Mouse (Mus musculus) ES-E14 (cell line): Measurements from ENCODE around the gene St7. TPM values are rescaled to one million over a fixed set of nuclear protein-coding genes. Genes with fewer than 3 reads are reported as not detected.

ENCODE experiments used
- DNase-seq: peaks from one replicate; pipeline ENCODE4 v3.0.0-alpha.2; 2013; ENCODE audit warnings: low read depth, low spot score
- H3K27ac ChIP-seq: 2 replicates; pipeline ENCODE4 v1.5.1; 2012; ENCODE audit warnings: low read depth, mild to moderate bottlenecking, low read length, moderate library complexity, mixed read lengths; ENCODE audit not compliant: poor library complexity, insufficient read depth, severe bottlenecking
- H3K36me3 ChIP-seq: 2 replicates; pipeline ENCODE4 v1.6.1; 2012; ENCODE audit warnings: mild to moderate bottlenecking, low read length, moderate library complexity, mixed read lengths; ENCODE audit not compliant: control insufficient read depth, poor library complexity, insufficient read depth, severe bottlenecking
- H3K4me1 ChIP-seq, 2 experiments: fragments of 150-350 bp in 1 of 2; sonication (generic) in 1 of 2; 2 replicates each; pipeline ENCODE4 v1.6.1; 2012; ENCODE audit warnings: low read length in 2 of 2, mild to moderate bottlenecking in 1 of 2, mixed read lengths in 1 of 2; ENCODE audit not compliant: control insufficient read depth in 2 of 2, insufficient read depth in 2 of 2, poor library complexity in 1 of 2
- H3K4me3 ChIP-seq, 2 experiments: fragments of 150-350 bp in 1 of 2; sonication (generic) in 1 of 2; 2 replicates each; pipeline ENCODE4 v1.5.1; 2012; ENCODE audit warnings: low read length in 2 of 2, low read depth in 1 of 2, mild to moderate bottlenecking in 1 of 2, mixed read lengths in 1 of 2; ENCODE audit not compliant: insufficient read depth in 1 of 2, poor library complexity in 1 of 2, severe bottlenecking in 1 of 2
- H3K9ac ChIP-seq: 2 replicates; pipeline ENCODE4 v1.6.1; 2012; ENCODE audit warnings: low read depth, mild to moderate bottlenecking, low read length, mixed read lengths; ENCODE audit not compliant: poor library complexity, insufficient read depth, severe bottlenecking
- H3K9me3 ChIP-seq: fragments of 150-350 bp; sonication (generic); 2 replicates; pipeline ENCODE4 v1.6.1; 2012; ENCODE audit warnings: low read depth, mild to moderate bottlenecking, low read length; ENCODE audit not compliant: control insufficient read depth, insufficient read depth
- CHD2 ChIP-seq: IDR thresholded peaks from 2 replicates; pipeline ENCODE4 v1.6.1; 2014; ENCODE audit warnings: mild to moderate bottlenecking, low read depth, low read length, inconsistent platforms
- HCFC1 ChIP-seq: IDR thresholded peaks from 2 replicates; pipeline ENCODE4 v1.6.1; 2012; ENCODE audit warnings: low read length, inconsistent platforms, borderline replicate concordance; ENCODE audit not compliant: insufficient read depth
- MAFK ChIP-seq: IDR thresholded peaks from 2 replicates; pipeline ENCODE4 v1.6.1; 2014; ENCODE audit warnings: mild to moderate bottlenecking, low read depth, low read length, inconsistent platforms; ENCODE audit not compliant: insufficient read depth
- ZC3H11A ChIP-seq: IDR thresholded peaks from 2 replicates; pipeline ENCODE4 v1.6.1; 2012; ENCODE audit warnings: low read depth, mild to moderate bottlenecking, inconsistent platforms, low read length, borderline replicate concordance
- ZNF384 ChIP-seq: IDR thresholded peaks from 2 replicates; pipeline ENCODE4 v1.6.1; 2012; ENCODE audit warnings: low read depth, low read length, inconsistent platforms
- in situ Hi-C, 2 experiments: fragments of 600-800 bp; cut with MboI; formaldehyde crosslinking; loops; one replicate each; pipeline ENCODE4 v1.15.1; 2025; ENCODE audit warnings: low sequenced_read_pairs in 2 of 2, inconsistent platforms in 1 of 2; ENCODE audit not compliant: unreplicated experiment in 2 of 2
- total RNA-seq: library from RNA; depleted of rRNA; stranded (reverse); fragments of 300-350 nt; gene quantifications from 2 replicates; pipeline ENCODE4 v1.2.3, GENCODE M21; 2012

The St7 gene
- total RNA-seq, 1 experiment, result 4.2 TPM

GRCm38 (mm10) chr6:17750957-17751356, 58.2 kb downstream of the St7 start:
- in situ Hi-C loops, result no loop called here
- TF ChIP-seq MAFK (no peak), ZC3H11A (no peak), CHD2 (no peak), HCFC1 (no peak), ZNF384 (no peak)
- no peaks in the 10 kb centered on the region for H3K36me3 ChIP-seq
- no peak overlapping the region for H3K9ac ChIP-seq
- H3K4me1 ChIP-seq, result no peaks in the 10 kb centered on the region; a peak in 1 of 4 replicates
- no peaks in the 10 kb centered on the region for H3K9me3 ChIP-seq
- H3K27ac ChIP-seq, result no peak overlapping the region
- DNase-seq, result no peak
- no peak overlapping the region for H3K4me3 ChIP-seq

DNA sequence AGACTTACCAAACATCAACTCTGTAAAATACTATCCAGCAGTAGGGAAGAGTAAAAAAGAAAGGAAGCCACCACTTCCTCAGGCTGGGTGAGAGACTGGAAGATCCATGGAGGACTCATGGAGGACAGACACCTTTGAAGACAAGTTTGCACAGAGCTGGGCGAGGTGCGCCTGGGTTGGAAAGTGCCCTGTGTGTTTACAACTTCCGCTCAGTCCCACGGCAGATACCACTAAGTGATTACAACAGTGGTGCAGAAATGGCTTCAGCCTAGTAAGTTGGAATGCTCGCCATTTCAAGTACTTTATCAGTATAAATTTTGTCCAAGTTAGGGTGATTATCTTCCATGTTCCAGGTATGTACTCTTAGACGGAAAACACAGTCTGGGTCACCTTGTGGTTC, 63.2 kb downstream of the St7 start:
- DNase-seq, result no peak
- in situ Hi-C loops, result no loop called here
- no peak overlapping the region for H3K27ac ChIP-seq

GRCm38 (mm10) chr6:17758568-17758967, 65.8 kb downstream of the St7 start:
- H3K4me1 ChIP-seq, result no peaks in the 10 kb centered on the region
- H3K9ac ChIP-seq, result no peak overlapping the region
- H3K9me3 ChIP-seq, result no peaks in the 10 kb centered on the region
- no peaks in the 10 kb centered on the region for H3K36me3 ChIP-seq
- DNase-seq, result no peak
- in situ Hi-C loops, result no loop called here
- H3K27ac ChIP-seq, result no peak overlapping the region
- no peak for TF ChIP-seq ZNF384
- TF ChIP-seq MAFK, result peak; percentile 76
- no peak for TF ChIP-seq HCFC1
- no peak for TF ChIP-seq CHD2
- TF ChIP-seq ZC3H11A, result no peak
- no peak overlapping the region for H3K4me3 ChIP-seq

More for the DNA sequence above, 63.2 kb downstream of the St7 start:
- Histone ChIP-seq H3K9ac (no peak overlapping the region), H3K4me3 (no peak overlapping the region), H3K4me1 (no peaks in the 10 kb centered on the region), H3K9me3 (no peaks in the 10 kb centered on the region), H3K36me3 (no peaks in the 10 kb centered on the region)
- no peak for TF ChIP-seq ZC3H11A

- DNase-seq, result no peak
- no peak overlapping the region for H3K27ac ChIP-seq
- TF ChIP-seq CHD2 (no peak), ZC3H11A (no peak), ZNF384 (no peak), HCFC1 (no peak)
- no peak overlapping the region for H3K4me3 ChIP-seq
- no peaks in the 10 kb centered on the region for H3K9me3 ChIP-seq
- in situ Hi-C loops, result no loop called here
- no peaks in the 10 kb centered on the region for H3K36me3 ChIP-seq
- H3K9ac ChIP-seq, result no peak overlapping the region
- H3K4me1 ChIP-seq, result no peaks in the 10 kb centered on the region
Measured at GRCm38 (mm10) chr6:17763963-17764659, 71.4 kb downstream of the St7 start.

GRCm38 (mm10) chr6:17764660-17764998, 71.9 kb downstream of the St7 start:
- Histone ChIP-seq H3K27ac (no peak overlapping the region), H3K9me3 (no peaks in the 10 kb centered on the region), H3K4me3 (no peak overlapping the region), H3K4me1 (no peaks in the 10 kb centered on the region), H3K36me3 (no peaks in the 10 kb centered on the region), H3K9ac (no peak overlapping the region)
- in situ Hi-C loops, result no loop called here
- TF ChIP-seq CHD2 (no peak), ZNF384 (no peak), ZC3H11A (no peak), MAFK (no peak), HCFC1 (no peak)
- DNase-seq, result no peak
